In genomic region chr13:59656975-59657388, GRCm38 (mm10) we compare ENCODE assay signal across 8 mouse cellular contexts. TPM values are rescaled to one million over a fixed set of nuclear protein-coding genes. Genes with fewer than 3 reads are reported as not detected.
A peak's percentile ranks its signal among the peaks of the same experiment; 100 is the strongest.
DNase-seq lines count a peak whose midpoint lies in the region; ATAC-seq and TF ChIP-seq lines count a peak whose summit lies in the region.

No protein-coding gene starts in this region.

- in situ Hi-C loops in CH12.LX (cut with MboI; ENCODE audit: low pct_ligation_motif_present, low pct_unique_long_range_greater_than_20kb, low sequenced_read_pairs) = no loop called here

- no peak for TF ChIP-seq POLR2A in CH12.LX (IDR thresholded peaks at IDR 0.05; ENCODE audit: low read depth, low read length)

- peaks cover 2% of the 10 kb centered on the region for H3K9me3 ChIP-seq in CH12.LX (replicated peaks; ENCODE audit: low read length)
- H3K9me3 ChIP-seq in liver, embryonic 12.5 days (replicated peaks) = no peaks in the 10 kb centered on the region
- no peaks in the 10 kb centered on the region for H3K9me3 ChIP-seq in neural tube, embryonic 15.5 days (replicated peaks)

- H3K9ac ChIP-seq in CH12.LX (ENCODE audit: insufficient read depth, low read depth) = no peak overlapping the region
- H3K9ac ChIP-seq in liver, embryonic 12.5 days = no peak overlapping the region
- no peak overlapping the region for H3K9ac ChIP-seq in neural tube, embryonic 15.5 days (replicated peaks)

- WGBS in liver, embryonic 12.5 days (ENCODE audit: insufficient replicate concordance) = 77% methylated on average over 4 of the region's 4 CpGs
- WGBS in neural tube, embryonic 15.5 days = 10% methylated on average over 4 of the region's 4 CpGs

- H3K36me3 ChIP-seq in CH12.LX (replicated peaks in 1 of 2; ENCODE audit: control insufficient read depth in 1 of 2, insufficient read depth in 1 of 2, low read length in 1 of 2) = peaks cover 4 to 56% of the 10 kb centered on the region in 2 experiments
- peaks cover 98% of the 10 kb centered on the region for H3K36me3 ChIP-seq in liver, embryonic 12.5 days
- no peaks in the 10 kb centered on the region for H3K36me3 ChIP-seq in neural tube, embryonic 15.5 days

- no peaks in the 10 kb centered on the region for H3K27me3 ChIP-seq in CH12.LX (replicated peaks)
- H3K27me3 ChIP-seq in liver, embryonic 12.5 days (replicated peaks) = no peaks in the 10 kb centered on the region
- H3K27me3 ChIP-seq in neural tube, embryonic 15.5 days (replicated peaks) = no peaks in the 10 kb centered on the region

- ATAC-seq in granulocyte monocyte progenitor cell, adult 5-6 weeks (replicated peaks; ENCODE audit: poor library complexity, severe bottlenecking) = 0 out of 2 replicates have a peak, but pooled peaks have one; percentile 11
- ATAC-seq in liver, embryonic 12.5 days = no peak
- no peak for ATAC-seq in neural tube, embryonic 15.5 days (ENCODE audit: low FRiP score)

- TF ChIP-seq RAD21 in CH12.LX (IDR thresholded peaks at IDR 0.05; ENCODE audit: low read depth, low read length) = no peak

- H3K27ac ChIP-seq in CH12.LX (ENCODE audit: insufficient read depth, low read depth) = peak overlapping the region; percentile 4; the same call in 1 of the 2 replicates
- peak overlapping the region; percentile 55 for H3K27ac ChIP-seq in liver, embryonic 12.5 days
- H3K27ac ChIP-seq in neural tube, embryonic 15.5 days (replicated peaks) = peak overlapping the region; percentile 51

- no peaks in the 10 kb centered on the region for H3K79me2 ChIP-seq in CH12.LX (replicated peaks; ENCODE audit: control insufficient read depth, extremely low read depth, insufficient read depth, poor library complexity, severe bottlenecking)

- dilution Hi-C loops in CH12.LX (cut with MboI; ENCODE audit: extremely low pct_ligation_motif_present, extremely low pct_unique_long_range_greater_than_20kb, low sequenced_read_pairs) = no loop called here

- H3K4me1 ChIP-seq in CH12.LX (ENCODE audit: control insufficient read depth in 1 of 2, insufficient read depth in 2 of 2) = peaks cover 13 to 35% of the 10 kb centered on the region in 2 experiments
- peaks cover 36% of the 10 kb centered on the region for H3K4me1 ChIP-seq in liver, embryonic 12.5 days
- peaks cover 22% of the 10 kb centered on the region for H3K4me1 ChIP-seq in neural tube, embryonic 15.5 days

- H3K4me3 ChIP-seq in CH12.LX (replicated peaks in 1 of 3; ENCODE audit: low read depth in 2 of 3, low read length in 2 of 3, poor library complexity in 1 of 3) = peak overlapping the region in 1 of 3 experiments; percentile 37
- no peak overlapping the region for H3K4me3 ChIP-seq in liver, embryonic 12.5 days
- no peak overlapping the region for H3K4me3 ChIP-seq in neural tube, embryonic 15.5 days (replicated peaks)

- intact Hi-C loops in gastrocnemius, postnatal 14 days (cut with DNase I; ENCODE audit: low total_unique reads) = no loop called here

- no peak for TF ChIP-seq EP300 in CH12.LX (IDR thresholded peaks at IDR 0.05; ENCODE audit: low read length)

- TF ChIP-seq CTCF in CH12.LX (conservative IDR thresholded peaks at IDR 0.05 in 1 of 2, IDR thresholded peaks at IDR 0.05 in 1 of 2; ENCODE audit: low read depth in 2 of 2, low read length in 2 of 2) = no peak

- DNase-seq in 416B (ENCODE audit: low read depth) = peak; percentile 37
- DNase-seq in CH12.LX (ENCODE audit: extremely low read depth) = peak; percentile 46
- DNase-seq in testis, postnatal 14 days (ENCODE audit: low spot score) = no peak
- DNase-seq in left cerebral cortex, adult 8-10 months (ENCODE audit: low spot score in 2 of 2) = no peak
- DNase-seq in gastrocnemius, postnatal 14 days = no peak

- H3K4me2 ChIP-seq in CH12.LX (ENCODE audit: insufficient read depth, low read depth, poor library complexity, severe bottlenecking) = no peak overlapping the region
- no peak overlapping the region for H3K4me2 ChIP-seq in liver, embryonic 12.5 days
- H3K4me2 ChIP-seq in neural tube, embryonic 15.5 days = no peak overlapping the region

TF ChIP-seq in CH12.LX, 34 proteins besides CTCF, POLR2A, EP300 and RAD21:
- TF ChIP-seq JUN (IDR thresholded peaks at IDR 0.05; ENCODE audit: insufficient read depth, low read depth, low read length) = no peak
- TF ChIP-seq CHD2 (IDR thresholded peaks at IDR 0.05; ENCODE audit: low read length) = no peak

RNA-seq across cellular contexts. Expression of gene Golm1, which starts 18.6 kb away (rescaled TPM):
- total RNA-seq in CH12.LX (2012; rRNA removed) (16.4 and 17.4 TPM in 2 replicates), CH12.LX (2014; rRNA removed) (18.9 and 21.9 TPM in 2 replicates)
- polyA plus RNA-seq in CH12.LX (2012; ENCODE audit: insufficient read length, low read depth) = 14.3 and 18.1 TPM in 2 replicates
- 7.2 and 11.5 TPM in 2 replicates for total RNA-seq in granulocyte monocyte progenitor cell, adult 5-6 weeks (2014; fragmentation: Nextera tagmentation)
- total RNA-seq in granulocyte monocyte progenitor cell, adult 5-6 weeks (2017) = 12.4 and 16.0 TPM in 2 replicates
- polyA plus RNA-seq in liver, embryonic 12.5 days (2016; fragmentation: Nextera tagmentation; extraction: Ambion mirVana) = 63.8 and 64.2 TPM in 2 replicates
- 19.1 and 23.8 TPM in 2 replicates for polyA plus RNA-seq in neural tube, embryonic 15.5 days (2015; fragmentation: Nextera tagmentation; extraction: Ambion mirVana)
- total RNA-seq in left cerebral cortex, adult 8-10 months (2022) = 10 to 100 TPM; 15.1 to 32.6 (median 20.4) TPM
- 10 to 100 TPM in 1 of 2 experiments, 1 to 10 TPM in 1; 9.3 to 10.1 TPM for total RNA-seq in gastrocnemius, postnatal 14 days (2021)

RNA-seq across cellular contexts. Expression of gene 4921517D22Rik, which starts 36.9 kb away (rescaled TPM):
- total RNA-seq in CH12.LX (2012; rRNA removed) (not detected in 2 replicates), CH12.LX (2014; rRNA removed) (not detected in 2 replicates)
- not detected in 2 replicates for polyA plus RNA-seq in CH12.LX (2012; ENCODE audit: insufficient read length, low read depth)
- total RNA-seq in granulocyte monocyte progenitor cell, adult 5-6 weeks (2014; fragmentation: Nextera tagmentation) = not detected in 2 replicates
- not detected in 2 replicates for total RNA-seq in granulocyte monocyte progenitor cell, adult 5-6 weeks (2017)
- not detected in 2 replicates for polyA plus RNA-seq in liver, embryonic 12.5 days (2016; fragmentation: Nextera tagmentation; extraction: Ambion mirVana)
- polyA plus RNA-seq in neural tube, embryonic 15.5 days (2015; fragmentation: Nextera tagmentation; extraction: Ambion mirVana) = not detected in 2 replicates
- total RNA-seq in left cerebral cortex, adult 8-10 months (2022) = not detected
- not detected for total RNA-seq in gastrocnemius, postnatal 14 days (2021)

RNA-seq across cellular contexts. Expression of gene Spata31d1a, which starts 53.1 kb away (rescaled TPM):
- total RNA-seq in CH12.LX (2012; rRNA removed) (not detected in 2 replicates), CH12.LX (2014; rRNA removed) (not detected in 2 replicates)
- polyA plus RNA-seq in CH12.LX (2012; ENCODE audit: insufficient read length, low read depth) = 0.19 TPM in 1 of 2 replicates, not detected in the other
- not detected in 2 replicates for total RNA-seq in granulocyte monocyte progenitor cell, adult 5-6 weeks (2014; fragmentation: Nextera tagmentation)
- not detected in 2 replicates for total RNA-seq in granulocyte monocyte progenitor cell, adult 5-6 weeks (2017)
- 0.05 TPM in 1 of 2 replicates, not detected in the other for polyA plus RNA-seq in liver, embryonic 12.5 days (2016; fragmentation: Nextera tagmentation; extraction: Ambion mirVana)
- 0.03 and 0.13 TPM in 2 replicates for polyA plus RNA-seq in neural tube, embryonic 15.5 days (2015; fragmentation: Nextera tagmentation; extraction: Ambion mirVana)
- under 1 TPM; 0.11 to 0.23 (median 0.14) TPM for total RNA-seq in left cerebral cortex, adult 8-10 months (2022)
- total RNA-seq in gastrocnemius, postnatal 14 days (2021) = not detected

RNA-seq across cellular contexts. Expression of gene Spata31d1b, which starts 55.1 kb away (rescaled TPM):
- 0.13 and 0.30 TPM in 2 replicates for total RNA-seq in CH12.LX (2012; rRNA removed)
- 0.09 and 0.18 TPM in 2 replicates for total RNA-seq in CH12.LX (2014; rRNA removed)
- 0.05 and 0.27 TPM in 2 replicates for polyA plus RNA-seq in CH12.LX (2012; ENCODE audit: insufficient read length, low read depth)
- not detected in 2 replicates for total RNA-seq in granulocyte monocyte progenitor cell, adult 5-6 weeks (2014; fragmentation: Nextera tagmentation)
- total RNA-seq in granulocyte monocyte progenitor cell, adult 5-6 weeks (2017) = not detected in 2 replicates
- polyA plus RNA-seq in liver, embryonic 12.5 days (2016; fragmentation: Nextera tagmentation; extraction: Ambion mirVana) = not detected in 2 replicates
- polyA plus RNA-seq in neural tube, embryonic 15.5 days (2015; fragmentation: Nextera tagmentation; extraction: Ambion mirVana) = not detected in 2 replicates
- under 1 TPM in 2 of 4 experiments, not detected in 2; 0.07 to 0.17 TPM for total RNA-seq in left cerebral cortex, adult 8-10 months (2022)
- not detected for total RNA-seq in gastrocnemius, postnatal 14 days (2021)

Comparison
In these comparisons a context has a peak if more than half of its experiments do, and no peak if none do; other contexts are left out.
1. DNase-seq: peak in 416B (single experiment) and CH12.LX (single experiment); none in testis, postnatal 14 days (single experiment), left cerebral cortex, adult 8-10 months (0 of 2) and gastrocnemius, postnatal 14 days (single experiment).
2. H3K27ac ChIP-seq: peak in every context shown above with its lines; median percentile 55 in liver, embryonic 12.5 days; 51 in neural tube, embryonic 15.5 days; 4 in CH12.LX.